Mouse (Mus musculus): ENCODE results near the gene Abcc6.
A peak's percentile ranks its signal among the peaks of the same experiment; 100 is the strongest.
"Not testable (repeated sequence)": the region's sequence is repeated elsewhere in the genome, so short reads cannot be mapped to it uniquely, and the experiment has no call there.

Gene Abcc6

DNA sequence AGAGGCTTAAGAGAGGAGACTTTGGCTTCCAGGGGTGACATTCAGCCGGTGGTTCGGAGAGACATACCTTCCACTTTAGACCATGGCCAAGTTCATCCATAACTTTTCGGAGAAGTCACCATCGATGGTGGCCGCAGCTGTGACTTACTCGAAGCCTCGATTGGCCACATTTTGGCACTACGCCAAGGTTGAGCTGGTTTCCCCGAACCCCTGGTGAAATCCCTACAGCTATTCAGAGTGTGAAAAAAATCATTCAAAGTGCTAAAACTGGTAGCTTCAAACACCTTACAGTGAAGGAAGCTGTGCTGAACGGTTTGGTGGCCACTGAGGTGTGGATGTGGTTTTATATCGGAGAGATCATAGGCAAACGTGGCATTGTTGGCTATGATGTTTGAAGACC, 96.3 kb downstream of the Abcc6 start:
- DNase-seq (ENCODE audit: low read depth, low spot score): not testable (repeated sequence)

DNA sequence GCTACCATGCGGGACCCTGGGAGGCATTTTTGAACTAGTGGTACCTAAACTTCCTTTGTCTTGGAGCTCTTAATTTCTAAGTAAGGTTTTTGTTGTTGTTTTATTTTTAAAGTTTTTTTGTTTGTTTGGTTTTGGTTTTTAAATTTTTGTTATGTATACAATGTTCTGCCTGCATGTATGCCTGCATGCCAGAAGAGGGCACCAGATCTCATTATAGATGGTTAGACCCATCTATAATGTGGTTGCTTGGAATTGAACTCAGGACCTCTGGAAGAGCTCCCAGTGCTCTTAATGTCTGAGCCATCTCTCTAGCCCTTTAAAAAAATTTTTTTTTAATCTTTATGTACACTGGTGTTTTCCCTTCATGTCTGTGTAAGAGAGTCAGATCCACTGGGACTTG, 100.4 kb downstream of the Abcc6 start:
- no peak for DNase-seq (ENCODE audit: low read depth, low spot score)

DNA sequence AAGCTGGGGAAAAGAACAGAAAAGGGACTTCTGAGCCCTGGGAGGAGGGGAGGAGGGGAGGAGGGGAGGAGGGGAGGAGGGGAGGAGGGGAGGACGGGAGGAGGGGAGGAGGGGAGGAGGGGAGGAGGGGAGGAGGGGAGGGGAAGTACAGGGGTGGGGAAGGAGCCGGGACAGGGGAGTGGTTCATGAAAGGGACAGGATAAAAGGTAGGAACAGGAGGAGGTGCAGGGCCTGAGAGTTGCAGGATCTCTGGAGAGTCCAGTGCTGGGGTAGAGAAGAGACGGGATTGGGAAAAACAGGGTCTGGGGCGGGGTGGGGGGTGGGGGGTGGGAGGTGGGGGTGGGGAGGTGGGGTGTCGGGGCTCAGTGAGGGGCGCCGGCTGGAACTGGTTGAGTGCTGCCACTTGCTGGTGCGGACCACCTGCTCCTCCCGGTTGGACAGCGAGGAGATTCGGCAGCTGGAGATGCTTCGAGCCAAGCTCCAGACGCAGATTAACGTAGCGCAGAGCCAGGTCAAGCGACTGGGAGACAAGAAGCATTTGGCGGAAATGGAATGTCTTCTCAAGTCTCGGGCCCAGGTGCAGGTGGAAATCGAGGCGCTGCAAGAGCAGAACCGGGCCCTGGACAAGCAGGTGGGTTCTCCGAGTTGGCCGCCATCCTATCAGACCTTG, 101.3 kb downstream of the Abcc6 start:
- DNase-seq (ENCODE audit: low read depth, low spot score): no peak

DNA sequence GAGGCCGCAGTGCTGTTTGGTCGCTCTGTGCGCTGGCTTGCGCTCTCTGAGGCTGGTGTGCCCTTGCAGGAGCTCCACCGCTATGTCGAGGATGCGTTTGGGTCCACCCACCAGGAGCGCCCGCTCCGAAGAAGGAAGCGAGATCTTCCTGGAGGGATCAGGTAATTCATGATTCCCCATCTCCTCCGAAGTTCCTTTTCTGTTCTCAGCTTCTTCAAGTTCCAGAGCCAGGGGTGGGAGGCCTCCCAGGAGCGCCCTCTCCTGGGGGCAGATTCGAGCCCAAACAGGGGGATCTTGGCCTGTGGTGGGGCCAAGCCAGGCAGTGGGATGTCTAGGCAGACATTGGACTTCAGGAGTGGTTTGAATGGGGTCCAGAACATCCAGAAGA, 105.7 kb downstream of the Abcc6 start:
- no peak for DNase-seq (ENCODE audit: low read depth, low spot score)

DNA sequence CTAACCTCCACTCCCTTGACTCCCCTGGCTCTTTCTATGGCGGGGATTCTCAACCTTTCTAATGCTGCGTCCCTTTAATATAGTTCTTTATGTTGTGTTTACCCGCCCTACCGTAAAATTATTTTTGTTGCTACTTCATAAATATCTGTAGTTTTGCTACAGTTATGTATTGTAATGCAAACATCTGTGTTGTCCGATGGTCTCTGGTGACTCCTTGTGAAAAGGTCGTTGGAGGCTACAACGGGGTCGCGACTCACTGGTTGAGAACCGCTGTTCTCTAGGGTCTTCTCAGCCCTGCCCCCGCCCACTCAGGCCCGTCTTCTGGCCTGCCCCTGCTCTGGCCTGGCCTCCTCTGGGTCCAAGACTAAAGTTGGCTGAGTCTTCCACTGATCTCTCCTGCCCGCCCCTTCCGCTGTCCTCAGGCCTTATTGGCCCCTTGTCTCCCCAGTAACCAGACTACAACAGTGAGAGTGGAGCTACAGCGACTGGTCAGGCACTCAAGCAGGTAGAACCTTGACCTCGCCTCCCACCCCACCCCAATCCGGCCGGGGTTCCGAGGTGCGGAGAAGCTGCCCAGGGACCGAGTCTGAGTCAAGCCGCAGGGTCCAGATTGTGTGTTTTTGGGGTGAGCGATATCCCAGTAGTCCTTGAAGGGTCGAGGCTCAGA, 106.2 kb downstream of the Abcc6 start, which contains the start of gene Ccdc114:
Gene Ccdc114, plus strand, starts transcription at position 311 of the 667 bp plus-strand sequence.
- DNase-seq (ENCODE audit: low read depth, low spot score): no peak

- peak; percentile 90 for DNase-seq (ENCODE audit: low read depth, low spot score)
Observed at GRCm38 (mm10) chr7:45922928-45923761, 107.0 kb downstream of the Abcc6 start.

DNA sequence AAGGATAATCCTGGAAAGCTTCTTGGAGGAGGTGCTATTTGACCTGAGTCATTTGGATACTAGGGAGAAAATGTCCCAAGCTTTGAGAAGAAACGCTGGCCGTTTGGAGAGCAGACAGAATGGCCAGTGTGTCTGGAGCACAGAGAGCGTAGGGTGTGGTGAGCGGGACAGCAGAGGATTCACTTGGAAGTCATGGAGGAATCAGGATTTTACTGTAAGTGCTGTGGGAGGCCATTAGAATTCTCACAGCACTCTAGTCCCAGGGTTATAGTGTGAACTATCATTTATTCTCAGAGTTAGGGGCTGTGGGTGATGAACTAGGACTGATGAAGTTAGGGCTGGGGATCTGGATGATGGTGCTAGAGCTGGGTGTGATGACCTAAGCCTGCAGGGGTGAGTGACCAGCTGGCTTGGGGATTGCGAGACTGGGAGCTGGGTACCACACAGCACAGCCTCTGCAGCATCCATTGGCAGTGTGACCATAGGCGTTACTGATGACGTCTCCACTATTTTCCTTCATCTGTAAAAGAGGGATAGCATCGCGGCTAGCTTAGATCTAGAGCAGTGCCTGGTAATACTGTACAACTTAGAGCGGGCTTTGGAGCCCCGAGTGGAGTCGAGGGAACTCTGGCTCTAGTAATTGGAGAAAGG, 108.0 kb downstream of the Abcc6 start:
- DNase-seq (ENCODE audit: low read depth, low spot score): no peak

DNA sequence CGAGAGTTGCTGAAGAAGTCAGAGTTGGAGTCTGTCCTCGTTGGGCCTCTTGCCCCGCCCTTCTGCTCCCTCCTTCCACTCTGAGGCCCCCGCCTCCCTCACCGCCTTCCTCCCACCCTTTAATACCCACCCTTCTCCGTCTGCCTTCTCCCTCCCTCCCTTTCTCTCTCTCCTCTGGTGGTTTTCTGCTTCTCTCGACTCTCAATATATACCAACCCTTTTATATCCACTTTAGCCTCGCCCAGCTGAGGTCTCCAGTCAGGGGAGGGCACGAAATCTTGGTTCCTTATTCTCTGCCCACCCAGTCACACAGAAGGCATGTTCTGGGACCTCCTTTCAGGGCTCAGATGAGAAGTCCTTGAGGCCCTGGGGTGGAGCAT, 108.9 kb downstream of the Abcc6 start, which contains the start of gene Emp3:
Gene Emp3, minus strand, starts transcription at position 163 of the 380 bp plus-strand sequence.
- DNase-seq (ENCODE audit: low read depth, low spot score): no peak

DNA sequence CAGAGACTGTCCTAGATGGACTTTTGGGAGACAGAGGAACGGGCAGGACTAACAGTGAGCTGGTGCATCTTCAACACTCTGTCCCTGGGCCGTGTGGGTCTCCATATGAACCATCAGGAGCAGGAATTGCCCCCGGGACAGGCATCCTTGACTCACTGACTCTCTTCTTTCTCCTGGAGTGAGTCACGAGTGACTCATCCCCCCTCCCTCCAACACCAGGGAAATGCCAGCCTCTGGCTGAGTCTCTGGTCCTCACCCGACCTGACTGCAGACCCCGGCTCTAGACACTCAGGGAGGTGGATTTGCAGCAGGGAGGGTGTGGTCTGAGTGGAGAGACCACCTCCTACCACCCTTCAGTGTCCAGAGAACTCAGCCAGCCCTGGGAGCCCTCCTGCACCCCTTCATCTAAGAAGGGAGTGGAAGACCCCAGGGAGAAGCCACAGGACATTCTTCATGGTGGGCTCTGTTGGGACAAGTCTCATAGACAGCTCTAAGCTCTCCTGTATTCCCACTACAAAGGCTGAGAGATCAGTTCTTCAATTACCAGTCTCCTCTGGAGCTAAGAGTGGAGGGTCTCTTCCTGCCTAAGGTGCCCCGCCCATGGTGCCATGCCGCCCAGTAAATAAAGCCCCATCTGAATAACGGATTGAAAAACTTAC, 109.4 kb downstream of the Abcc6 start:
- DNase-seq (ENCODE audit: low read depth, low spot score): no peak

DNA sequence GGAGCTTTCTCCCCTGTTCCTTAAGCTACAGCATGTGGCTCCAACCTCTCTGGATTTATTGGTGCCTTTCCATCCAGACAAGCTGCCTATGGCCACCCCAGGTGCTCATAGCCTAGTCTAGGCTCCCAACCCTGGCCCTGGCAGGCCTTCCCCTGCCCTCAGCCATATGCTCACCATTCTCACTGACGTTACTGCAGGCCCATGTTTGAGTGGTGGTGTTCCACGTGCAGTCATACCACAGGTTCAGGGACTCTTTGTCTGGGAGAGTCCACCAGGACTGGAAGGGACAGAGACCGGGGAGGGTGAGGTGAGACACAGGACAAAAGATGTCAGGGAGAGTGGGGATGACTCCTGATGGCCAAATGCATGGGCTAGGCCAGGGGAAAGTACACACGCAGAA, 110.3 kb downstream of the Abcc6 start:
- DNase-seq (ENCODE audit: low read depth, low spot score): no peak

- no peak for DNase-seq (ENCODE audit: low read depth, low spot score)
Observed at GRCm38 (mm10) chr7:45919083-45919671, 110.9 kb downstream of the Abcc6 start.

GRCm38 (mm10) chr7:45917926-45918325, 112.2 kb downstream of the Abcc6 start:
- DNase-seq (ENCODE audit: low read depth, low spot score): no peak
